Mouse (Mus musculus) MEL (cell line): ENCODE data around the gene Stt3b. TPM values are rescaled to one million over a fixed set of nuclear protein-coding genes. Genes with fewer than 3 reads are reported as not detected.

Experiments used
- DNase-seq: peaks from one replicate; pipeline ENCODE4 v3.0.0; 2011; ENCODE audit warnings: low read depth, low spot score
- H3K27ac ChIP-seq: 2 replicates; pipeline ENCODE4 v1.5.1; 2012; ENCODE audit warnings: low read depth, mild to moderate bottlenecking, control low read depth, low read length, moderate library complexity; ENCODE audit not compliant: control insufficient read depth
- H3K27me3 ChIP-seq, 2 experiments: fragments of 150-350 bp in 1 of 2; sonication (generic) in 1 of 2; 2 replicates each; pipeline ENCODE4 v1.6.1; 2012; ENCODE audit warnings: low read length in 2 of 2, mild to moderate bottlenecking in 2 of 2, improper control_type of control experiment in 1 of 2, moderate library complexity in 1 of 2; ENCODE audit not compliant: insufficient read depth in 2 of 2, control insufficient read depth in 1 of 2
- H3K36me3 ChIP-seq, 2 experiments: 2 replicates each; pipeline ENCODE4 v1.6.1; 2012 to 2014; ENCODE audit warnings: low read length in 2 of 2, improper control_type of control experiment in 1 of 2, inconsistent platforms in 1 of 2, mild to moderate bottlenecking in 1 of 2; ENCODE audit not compliant: insufficient read depth in 2 of 2, control insufficient read depth in 1 of 2
- H3K4me1 ChIP-seq, 2 experiments: fragments of 150-350 bp in 1 of 2; sonication (generic) in 1 of 2; 2 replicates each; pipeline ENCODE4 v1.6.1; 2012; ENCODE audit warnings: low read length in 2 of 2, improper control_type of control experiment in 1 of 2, mild to moderate bottlenecking in 1 of 2; ENCODE audit not compliant: insufficient read depth in 2 of 2, control insufficient read depth in 1 of 2
- H3K4me3 ChIP-seq, 2 experiments: fragments of 150-350 bp in 1 of 2; sonication (generic) in 1 of 2; 2 replicates each; pipeline ENCODE4 v1.5.1; 2012; ENCODE audit warnings: low read depth in 2 of 2, low read length in 2 of 2, mild to moderate bottlenecking in 2 of 2, moderate library complexity in 2 of 2, control low read depth in 1 of 2, improper control_type of control experiment in 1 of 2; ENCODE audit not compliant: control insufficient read depth in 1 of 2, insufficient read depth in 1 of 2
- H3K79me2 ChIP-seq: 2 replicates; pipeline ENCODE4 v1.6.1; 2012; ENCODE audit warnings: mild to moderate bottlenecking, low read length, moderate library complexity; ENCODE audit not compliant: control insufficient read depth, poor library complexity, insufficient read depth
- H3K9ac ChIP-seq: 2 replicates; pipeline ENCODE4 v1.6.1; 2012; ENCODE audit warnings: low read depth, mild to moderate bottlenecking, control low read depth, low read length, moderate library complexity; ENCODE audit not compliant: control insufficient read depth, poor library complexity, severe bottlenecking
- H3K9me3 ChIP-seq: fragments of 150-350 bp; sonication (generic); replicated peaks from 2 replicates; pipeline ENCODE4 v1.6.1; 2012; ENCODE audit warnings: mild to moderate bottlenecking, low read length, improper control_type of control experiment, moderate library complexity; ENCODE audit not compliant: insufficient read depth
- BHLHE40 ChIP-seq: IDR thresholded peaks from 2 replicates; pipeline ENCODE4 v1.6.1; 2012; ENCODE audit warnings: low read depth, mild to moderate bottlenecking, inconsistent platforms, low read length, improper control_type of control experiment, borderline replicate concordance
- CHD1 ChIP-seq: IDR thresholded peaks from 2 replicates; pipeline ENCODE4 v1.6.1; 2012; ENCODE audit warnings: low read depth, mild to moderate bottlenecking, inconsistent platforms, low read length, improper control_type of control experiment
- CHD2 ChIP-seq: IDR thresholded peaks from 2 replicates; pipeline ENCODE4 v1.6.1; 2011; ENCODE audit warnings: low read length, improper control_type of control experiment
- CTCF ChIP-seq, 3 experiments: IDR thresholded peaks in 2 of 3; conservative IDR thresholded peaks in 1 of 3; 2 replicates each; pipeline ENCODE4 v1.5.1; 2011 to 2012; ENCODE audit warnings: low read length in 3 of 3, low read depth in 2 of 3, mild to moderate bottlenecking in 2 of 3, improper control_type of control experiment in 1 of 3, inconsistent platforms in 1 of 3, mixed read lengths in 1 of 3, moderate library complexity in 1 of 3; ENCODE audit not compliant: control insufficient read depth in 1 of 3, insufficient read depth in 1 of 3, poor library complexity in 1 of 3, severe bottlenecking in 1 of 3
- E2F4 ChIP-seq: IDR thresholded peaks from 2 replicates; pipeline ENCODE4 v1.6.1; 2011; ENCODE audit warnings: low read depth, low read length, improper control_type of control experiment, borderline replicate concordance
- ELF1 ChIP-seq: IDR thresholded peaks from 2 replicates; pipeline ENCODE4 v1.6.1; 2014; ENCODE audit warnings: low read depth, mild to moderate bottlenecking, inconsistent platforms, low read length, improper control_type of control experiment, moderate library complexity
- HCFC1 ChIP-seq: IDR thresholded peaks from 2 replicates; pipeline ENCODE4 v1.6.1; 2012; ENCODE audit warnings: low read depth, mild to moderate bottlenecking, inconsistent platforms, low read length, improper control_type of control experiment, moderate library complexity
- MAFK ChIP-seq: IDR thresholded peaks from 2 replicates; pipeline ENCODE4 v1.6.1; 2011; ENCODE audit warnings: low read depth, mild to moderate bottlenecking, low read length, improper control_type of control experiment, borderline replicate concordance
- MEF2A ChIP-seq: IDR thresholded peaks from 2 replicates; pipeline ENCODE4 v1.6.1; 2014; ENCODE audit warnings: low read depth, mild to moderate bottlenecking, inconsistent platforms, low read length, improper control_type of control experiment; ENCODE audit not compliant: poor library complexity, insufficient replicate concordance, severe bottlenecking; ENCODE audit errors: extremely low read depth
- MXI1 ChIP-seq: IDR thresholded peaks from 2 replicates; pipeline ENCODE4 v1.6.1; 2011; ENCODE audit warnings: mild to moderate bottlenecking, low read depth, low read length, improper control_type of control experiment
- MYB ChIP-seq: IDR thresholded peaks from 2 replicates; pipeline ENCODE4 v1.6.1; 2011; ENCODE audit warnings: mild to moderate bottlenecking, low read depth, low read length, improper control_type of control experiment
- MYC ChIP-seq: IDR thresholded peaks from 2 replicates; pipeline ENCODE4 v1.6.1; 2011; ENCODE audit warnings: low read depth, mild to moderate bottlenecking, low read length, improper control_type of control experiment, moderate library complexity
- POLR2AphosphoS2 ChIP-seq: IDR thresholded peaks from 2 replicates; pipeline ENCODE4 v1.6.1; 2011; ENCODE audit warnings: low read length, improper control_type of control experiment
- SMC3 ChIP-seq: IDR thresholded peaks from 2 replicates; pipeline ENCODE4 v1.6.1; 2011; ENCODE audit warnings: low read depth, low read length, improper control_type of control experiment
- TBP ChIP-seq: IDR thresholded peaks from 2 replicates; pipeline ENCODE4 v1.8.0; 2011; ENCODE audit warnings: low read depth, low read length, improper control_type of control experiment
- TCF12 ChIP-seq: IDR thresholded peaks from 2 replicates; pipeline ENCODE4 v1.6.1; 2014; ENCODE audit warnings: low read depth, mild to moderate bottlenecking, inconsistent platforms, low read length, improper control_type of control experiment, moderate library complexity
- USF1 ChIP-seq: IDR thresholded peaks from 2 replicates; pipeline ENCODE4 v1.6.1; 2014; ENCODE audit warnings: low read depth, mild to moderate bottlenecking, inconsistent platforms, low read length, improper control_type of control experiment, moderate library complexity
- ZC3H11A ChIP-seq: IDR thresholded peaks from 2 replicates; pipeline ENCODE4 v1.6.1; 2012; ENCODE audit warnings: low read depth, mild to moderate bottlenecking, inconsistent platforms, low read length, improper control_type of control experiment
- ZKSCAN1 ChIP-seq: IDR thresholded peaks from 2 replicates; pipeline ENCODE4 v1.6.1; 2012; ENCODE audit warnings: low read depth, mild to moderate bottlenecking, inconsistent platforms, low read length, improper control_type of control experiment, moderate library complexity
- ZNF384 ChIP-seq: IDR thresholded peaks from 2 replicates; pipeline ENCODE4 v1.6.1; 2012; ENCODE audit warnings: low read depth, mild to moderate bottlenecking, inconsistent platforms, low read length, improper control_type of control experiment
- polyA plus RNA-seq, 2 experiments: library from polyadenylated mRNA; stranded (reverse) in 1 of 2; unstranded in 1 of 2; fragments of >175 nt in 1 of 2; fragments of >200 nt in 1 of 2; gene quantifications; 2 replicates each; pipeline versions ENCODE4 v1.2.1 to v1.2.4; 2012; ENCODE audit warnings: low replicate concordance in 2 of 2, low read depth in 1 of 2; ENCODE audit not compliant: insufficient read length in 2 of 2, insufficient read depth in 1 of 2, missing spikeins in 1 of 2
- total RNA-seq: library from RNA; depleted of rRNA; stranded (reverse); fragments of 300-350 nt; gene quantifications from 2 replicates; pipeline ENCODE4 v1.2.3, GENCODE M21; 2012

Gene Stt3b
- total and polyA plus RNA-seq, 3 experiments = 81.9 to 263 (median 97.6) TPM

DNA sequence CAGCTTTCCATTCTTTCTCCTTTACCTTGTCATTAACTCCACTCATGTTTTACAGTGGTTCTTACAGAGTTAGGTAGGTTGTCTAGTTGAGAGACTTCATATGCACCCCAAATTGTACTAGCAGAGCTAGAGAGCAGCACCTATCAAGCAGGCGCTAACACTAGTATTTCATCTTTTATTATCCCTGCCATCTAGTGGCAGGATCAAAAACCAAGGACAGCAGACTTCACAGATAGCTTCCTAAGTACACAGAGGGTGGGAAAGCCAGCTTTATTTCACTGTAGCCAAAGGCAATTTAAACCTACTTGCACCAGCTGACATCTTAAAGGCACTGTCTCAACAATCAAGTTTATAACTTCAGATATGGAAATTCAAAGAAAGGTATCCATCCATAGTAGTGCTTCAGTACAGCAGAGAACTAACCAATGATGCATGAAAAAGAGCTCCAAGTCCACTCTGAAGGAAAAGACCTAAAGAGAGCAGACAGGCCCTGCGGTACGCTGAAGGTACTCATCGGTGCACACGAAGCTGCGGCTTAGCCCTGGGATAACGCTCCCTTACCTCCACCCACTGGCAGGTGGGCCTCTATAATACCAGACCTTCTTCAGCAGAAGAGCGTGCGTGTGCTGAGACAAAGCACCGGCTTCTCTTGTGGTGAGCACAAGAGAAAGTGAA is 16.2 kb downstream of the Stt3b start:
- Histone ChIP-seq H3K27me3 (no peaks in the 10 kb centered on the region), H3K9me3 (no peaks in the 10 kb centered on the region)
- TF ChIP-seq ELF1 (no peak), CTCF (IDR thresholded peaks at IDR 0.05 in 2 of 3, conservative IDR thresholded peaks at IDR 0.05 in 1 of 3; ENCODE audit: control insufficient read depth in 1 of 3, insufficient read depth in 1 of 3, low read depth in 2 of 3, low read length in 3 of 3, poor library complexity in 1 of 3, severe bottlenecking in 1 of 3) (peak in 1 of 3 experiments; percentile 34; a peak in 3 of 6 replicates)
- TF ChIP-seq, all 39 proteins: peak for 1
- H3K27ac ChIP-seq = no peak overlapping the region
- H3K79me2 ChIP-seq = peaks cover 80% of the 10 kb centered on the region
- peak; percentile 31 for DNase-seq
- H3K4me3 ChIP-seq = no peak overlapping the region
- peaks cover 5 to 6% of the 10 kb centered on the region in 2 experiments for H3K36me3 ChIP-seq
- H3K9ac ChIP-seq = no peak overlapping the region
- no peaks in the 10 kb centered on the region for H3K4me1 ChIP-seq

DNA sequence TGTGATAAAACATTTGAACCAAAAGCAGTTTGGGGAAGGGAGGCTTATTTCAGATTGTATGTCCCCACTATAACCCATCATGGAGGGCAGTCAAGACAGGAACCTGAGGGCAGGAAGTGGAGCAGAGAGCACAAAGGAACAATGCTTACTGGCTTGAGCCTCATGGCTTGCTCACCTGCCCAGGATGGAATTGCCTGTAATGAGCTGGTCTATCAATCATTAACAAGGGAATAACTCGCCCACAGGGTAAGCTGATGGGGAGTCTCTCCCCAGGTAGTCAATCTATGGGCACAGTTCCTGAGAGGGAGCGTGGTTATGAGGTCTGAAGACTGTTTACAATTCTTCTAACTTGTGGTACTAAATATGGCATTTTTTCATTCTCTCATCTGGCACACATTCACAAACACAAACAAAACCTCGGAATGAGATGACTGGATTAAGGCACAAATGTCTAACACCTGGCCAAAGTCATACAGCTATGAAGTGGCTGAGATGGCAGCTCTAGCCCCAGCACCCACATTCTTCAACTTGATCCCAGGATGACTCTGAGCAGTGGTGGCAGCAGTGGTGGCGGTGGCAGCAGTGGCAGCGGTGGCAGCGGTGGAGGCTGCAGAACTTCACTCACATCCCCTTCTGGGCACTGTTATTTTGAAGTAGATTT is 22.3 kb downstream of the Stt3b start:
- Histone ChIP-seq H3K36me3 (peaks cover 0 to 6% of the 10 kb centered on the region in 2 experiments; a peak in 3 of 4 replicates), H3K27me3 (no peaks in the 10 kb centered on the region), H3K4me1 (no peaks in the 10 kb centered on the region), H3K9ac (no peak overlapping the region), H3K27ac (no peak overlapping the region), H3K4me3 (no peak overlapping the region), H3K79me2 (peaks cover 79% of the 10 kb centered on the region), H3K9me3 (no peaks in the 10 kb centered on the region)
- TF ChIP-seq MEF2A = no peak
- no peak for TF ChIP-seq SMC3
- no peak for TF ChIP-seq MYB
- TF ChIP-seq ELF1 = no peak
- no peak for TF ChIP-seq BHLHE40
- TF ChIP-seq ZNF384 = no peak
- no peak for TF ChIP-seq HCFC1
- TF ChIP-seq MXI1 = no peak
- TF ChIP-seq TBP = no peak
- no peak for TF ChIP-seq MYC
- TF ChIP-seq USF1 = no peak
- no peak for TF ChIP-seq MAFK
- TF ChIP-seq ZC3H11A = no peak
- TF ChIP-seq CHD1 = no peak
- TF ChIP-seq E2F4 = no peak
- TF ChIP-seq CHD2 = no peak
- no peak for TF ChIP-seq POLR2AphosphoS2
- no peak for TF ChIP-seq ZKSCAN1
- no peak for TF ChIP-seq TCF12
- DNase-seq = no peak
